Mouse (Mus musculus): ENCODE measurements at regions not wholly inside any gene's neighbourhood (a gene's known extent, or its start where the extent isn't known, plus 50 kb on each side); places are given as distances from the start of the nearest gene placed in this dataset.
"Not testable (repeated sequence)": the region's sequence is repeated elsewhere in the genome, so short reads cannot be mapped to it uniquely, and the experiment has no call there.

GRCm38 (mm10) chr9:72166084-72166483, 54.4 kb upstream of the Tcf12 start:
- no peak for DNase-seq (ENCODE audit: extremely low spot score)

- DNase-seq (ENCODE audit: extremely low spot score): no peak
Measured at GRCm38 (mm10) chr9:72166611-72167010, 54.9 kb upstream of the Tcf12 start.

- peak; percentile 45 for DNase-seq (ENCODE audit: extremely low spot score)
Measured at GRCm38 (mm10) chr9:72169231-72169630, 57.6 kb upstream of the Tcf12 start.

GRCm38 (mm10) chr9:72169728-72170188, 58.1 kb upstream of the Tcf12 start:
- peak; percentile 70 for DNase-seq (ENCODE audit: extremely low spot score)

- DNase-seq (ENCODE audit: extremely low spot score): no peak
Measured at GRCm38 (mm10) chr9:72170235-72170634, 58.6 kb upstream of the Tcf12 start.

- DNase-seq (ENCODE audit: extremely low spot score): no peak
Measured at GRCm38 (mm10) chr9:72172331-72172730, 60.7 kb upstream of the Tcf12 start.

GRCm38 (mm10) chr9:72180972-72181371, 69.3 kb upstream of the Tcf12 start:
- no peak for DNase-seq (ENCODE audit: extremely low spot score)

- no peak for DNase-seq (ENCODE audit: extremely low spot score)
Measured at GRCm38 (mm10) chr9:72183336-72183735, 71.7 kb upstream of the Tcf12 start.

GRCm38 (mm10) chr9:72183925-72184324, 72.3 kb upstream of the Tcf12 start:
- no peak for DNase-seq (ENCODE audit: extremely low spot score)

- DNase-seq (ENCODE audit: extremely low spot score): no peak
Measured at GRCm38 (mm10) chr9:72189867-72190266, 78.2 kb upstream of the Tcf12 start.

- DNase-seq (ENCODE audit: extremely low spot score): no peak
Measured at GRCm38 (mm10) chr9:72190631-72191030, 79.0 kb upstream of the Tcf12 start.

GRCm38 (mm10) chr9:72191091-72191490, 79.4 kb upstream of the Tcf12 start:
- no peak for DNase-seq (ENCODE audit: extremely low spot score)

- DNase-seq (ENCODE audit: extremely low spot score): peak; percentile 45
Measured at GRCm38 (mm10) chr9:72192051-72192952, 80.6 kb upstream of the Tcf12 start.

GRCm38 (mm10) chr9:72192953-72193337, 81.3 kb upstream of the Tcf12 start:
- not testable (repeated sequence) for DNase-seq (ENCODE audit: extremely low spot score)

GRCm38 (mm10) chr9:72195348-72195747, 79.3 kb upstream of the Zfp280d start:
- no peak for DNase-seq (ENCODE audit: extremely low spot score)

GRCm38 (mm10) chr9:72196626-72197330, 77.9 kb upstream of the Zfp280d start:
- DNase-seq (ENCODE audit: extremely low spot score): no peak

GRCm38 (mm10) chr9:72197331-72197732, 77.3 kb upstream of the Zfp280d start:
- no peak for DNase-seq (ENCODE audit: extremely low spot score)

GRCm38 (mm10) chr9:72198976-72199375, 75.7 kb upstream of the Zfp280d start:
- no peak for DNase-seq (ENCODE audit: extremely low spot score)

GRCm38 (mm10) chr9:72204357-72204905, 70.2 kb upstream of the Zfp280d start:
- no peak for DNase-seq (ENCODE audit: extremely low spot score)

- no peak for DNase-seq (ENCODE audit: extremely low spot score)
Measured at GRCm38 (mm10) chr9:72205815-72206214, 68.8 kb upstream of the Zfp280d start.

- no peak for DNase-seq (ENCODE audit: extremely low spot score)
Measured at GRCm38 (mm10) chr9:72206911-72207310, 67.7 kb upstream of the Zfp280d start.

GRCm38 (mm10) chr9:72208296-72208695, 66.4 kb upstream of the Zfp280d start:
- DNase-seq (ENCODE audit: extremely low spot score): no peak
